Mouse (Mus musculus): ENCODE results near the gene 0610009B22Rik. TPM values are rescaled to one million over a fixed set of nuclear protein-coding genes. Genes with fewer than 3 reads are reported as not detected.
"Not testable (repeated sequence)": the region's sequence is repeated elsewhere in the genome, so short reads cannot be mapped to it uniquely, and the experiment has no call there.

The 0610009B22Rik gene
- polyA plus RNA-seq, 1 experiment from 2014 or later, result 81.0 TPM

DNA sequence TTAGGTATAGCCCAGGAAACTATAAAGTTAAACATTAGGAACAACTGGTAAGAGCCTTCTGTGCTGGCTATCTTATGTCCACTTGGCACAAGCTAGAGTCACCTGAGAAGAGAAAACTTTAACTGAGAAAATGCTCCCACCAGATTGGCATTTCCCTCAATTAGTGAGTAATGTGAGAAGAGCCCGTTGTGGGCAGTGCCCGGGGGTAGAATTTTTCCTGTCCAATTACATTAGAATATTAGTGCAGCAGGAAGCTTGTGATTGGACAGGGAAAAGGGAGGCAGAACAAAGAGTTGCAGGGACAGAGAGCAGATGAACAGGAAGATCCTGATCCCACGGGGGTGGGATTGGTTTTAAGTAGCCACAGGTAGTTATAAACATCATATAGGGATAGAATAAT, 14.2 kb upstream of the 0610009B22Rik start:
- Histone ChIP-seq H3K27ac (ENCODE audit: low read depth) (no peak overlapping the region), H3K9ac (no peak overlapping the region), H3K27me3 (ENCODE audit: insufficient read depth, low read length) (no peaks in the 10 kb centered on the region), H3K4me1 (ENCODE audit: insufficient read depth) (no peaks in the 10 kb centered on the region), H3K4me3 (ENCODE audit: low read depth, low read length) (no peak overlapping the region), H3K9me3 (ENCODE audit: low read depth, low read length) (no peaks in the 10 kb centered on the region), H3K36me3 (ENCODE audit: insufficient read depth) (peaks cover 91% of the 10 kb centered on the region), H3K4me2 (no peak overlapping the region)
- ATAC-seq (ENCODE audit: insufficient read depth), result no peak
- no peak for TF ChIP-seq CTCF (IDR thresholded peaks at IDR 0.05; ENCODE audit: low read depth)
- WGBS, result 83% methylated on average over 3 of the region's 3 CpGs
- no peak for DNase-seq

DNA sequence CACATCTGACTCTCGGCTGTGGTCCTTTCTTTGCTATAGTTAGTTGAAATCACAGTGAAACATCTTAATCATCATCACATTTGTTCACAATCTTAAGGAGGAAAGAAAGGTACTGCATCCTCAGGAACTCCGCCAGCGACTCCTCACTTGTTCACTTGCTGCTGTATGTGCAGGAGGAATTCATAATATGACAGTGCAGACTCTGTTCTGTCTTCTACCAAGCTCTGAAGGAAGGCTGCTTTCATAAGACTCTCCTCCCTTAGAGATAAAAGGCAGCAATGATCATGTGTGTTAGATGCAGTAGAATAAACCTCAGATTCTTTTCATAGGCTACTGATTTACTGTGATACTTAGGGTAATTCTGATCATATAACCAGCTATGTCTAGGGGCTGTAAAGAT, 6.3 kb upstream of the 0610009B22Rik start:
- WGBS, result 89% methylated on average over 3 of the region's 3 CpGs

DNA sequence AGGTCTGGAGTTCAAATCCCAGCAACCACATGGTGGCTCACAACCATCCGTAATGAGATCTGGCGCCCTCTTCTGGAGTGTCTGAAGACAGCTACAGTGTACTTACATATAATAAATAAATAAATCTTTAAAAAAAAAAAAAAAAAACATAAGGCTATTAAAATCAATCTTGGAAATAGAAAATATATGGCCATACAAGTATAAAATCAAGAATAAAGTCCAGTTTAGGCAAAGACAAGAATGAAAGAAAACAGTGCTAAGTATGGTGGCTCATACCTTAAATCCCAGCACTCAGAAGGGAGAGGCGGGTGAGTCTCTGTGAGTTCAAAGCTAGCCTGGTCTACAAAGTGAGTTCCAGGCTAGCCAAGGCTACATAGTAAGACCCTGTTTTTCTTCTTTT, 1.9 kb upstream of the 0610009B22Rik start:
- not testable (repeated sequence) for H3K27ac ChIP-seq (ENCODE audit: low read depth); ATAC-seq (ENCODE audit: insufficient read depth); H3K9ac ChIP-seq; H3K4me2 ChIP-seq; H3K4me1 ChIP-seq (ENCODE audit: insufficient read depth); H3K4me3 ChIP-seq (ENCODE audit: low read depth, low read length); H3K27me3 ChIP-seq (ENCODE audit: insufficient read depth, low read length); H3K36me3 ChIP-seq (ENCODE audit: insufficient read depth); DNase-seq; H3K9me3 ChIP-seq (ENCODE audit: low read depth, low read length)
- WGBS, result 86% methylated on average over 1 of the region's 3 CpGs

More for the DNA sequence above, 6.3 kb upstream of the 0610009B22Rik start:
- Histone ChIP-seq H3K4me3 (ENCODE audit: low read depth, low read length) (no peak overlapping the region), H3K9me3 (ENCODE audit: low read depth, low read length) (no peaks in the 10 kb centered on the region), H3K27me3 (ENCODE audit: insufficient read depth, low read length) (no peaks in the 10 kb centered on the region), H3K36me3 (ENCODE audit: insufficient read depth) (peaks cover 44% of the 10 kb centered on the region), H3K4me1 (ENCODE audit: insufficient read depth) (no peaks in the 10 kb centered on the region), H3K27ac (ENCODE audit: low read depth) (no peak overlapping the region), H3K9ac (no peak overlapping the region), H3K4me2 (no peak overlapping the region)
- ATAC-seq (ENCODE audit: insufficient read depth) (no peak), DNase-seq (no peak)
- no peak for TF ChIP-seq CTCF (IDR thresholded peaks at IDR 0.05; ENCODE audit: low read depth)

DNA sequence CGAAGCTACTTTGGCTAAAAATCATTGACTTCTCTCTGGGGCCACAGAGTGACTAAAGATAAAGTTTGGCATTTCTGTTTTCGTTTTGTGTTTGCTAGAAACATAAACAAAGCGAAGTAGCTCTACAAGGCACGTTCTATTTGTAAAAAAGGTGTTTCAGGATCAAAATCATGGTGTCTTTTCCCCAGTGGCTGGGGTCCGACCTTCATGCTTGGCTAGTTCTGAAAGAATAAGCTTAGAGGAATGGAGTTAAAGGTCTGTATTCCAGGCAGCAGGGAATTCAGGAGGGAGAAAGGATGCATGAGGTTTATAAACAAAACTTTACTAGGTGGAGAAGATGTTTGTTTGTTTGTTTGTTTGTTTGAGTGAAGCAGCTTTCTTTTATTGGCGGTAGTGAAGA, 669 bp upstream of the 0610009B22Rik start:
- 17% methylated on average over 6 of the region's 6 CpGs for WGBS
- peaks cover 8% of the 10 kb centered on the region; the same call in 1 of the 2 replicates for H3K36me3 ChIP-seq (ENCODE audit: insufficient read depth)
- peak overlapping the region; percentile 61 for H3K4me3 ChIP-seq (ENCODE audit: low read depth, low read length)
- no peak for ATAC-seq (ENCODE audit: insufficient read depth)
- H3K9me3 ChIP-seq (ENCODE audit: low read depth, low read length), result no peaks in the 10 kb centered on the region
- H3K27ac ChIP-seq (ENCODE audit: low read depth), result peak overlapping the region; percentile 99
- no peaks in the 10 kb centered on the region for H3K27me3 ChIP-seq (ENCODE audit: insufficient read depth, low read length)
- DNase-seq, result no peak
- H3K4me2 ChIP-seq, result peak overlapping the region; percentile 70
- H3K9ac ChIP-seq, result peak overlapping the region; percentile 69
- TF ChIP-seq CTCF (IDR thresholded peaks at IDR 0.05; ENCODE audit: low read depth), result no peak
- H3K4me1 ChIP-seq (ENCODE audit: insufficient read depth), result peaks cover 5% of the 10 kb centered on the region

DNA sequence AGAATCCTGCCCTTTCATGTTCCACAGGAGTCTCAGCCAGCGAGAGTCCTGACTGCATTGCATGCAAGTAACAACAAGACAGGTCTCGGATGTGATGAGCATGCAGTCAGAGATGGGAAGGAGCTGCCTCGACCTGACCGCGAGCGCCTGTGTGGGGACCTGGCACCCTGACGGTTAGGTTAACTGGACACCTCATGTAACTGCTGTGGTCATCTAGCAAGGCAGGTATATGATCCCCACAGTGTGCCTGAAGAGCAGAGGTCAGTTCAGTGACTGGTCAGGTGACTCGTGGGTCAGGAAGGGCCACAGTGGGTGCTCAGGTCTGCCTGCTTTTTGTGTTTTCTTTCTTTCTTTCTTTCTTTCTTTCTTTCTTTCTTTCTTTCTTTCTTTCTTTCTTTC, 6.7 kb downstream of the 0610009B22Rik start:
- H3K27ac ChIP-seq (ENCODE audit: low read depth), result no peak overlapping the region
- H3K9ac ChIP-seq, result no peak overlapping the region
- no peak overlapping the region for H3K4me3 ChIP-seq (ENCODE audit: low read depth, low read length)
- no peak for TF ChIP-seq CTCF (IDR thresholded peaks at IDR 0.05; ENCODE audit: low read depth)
- no peaks in the 10 kb centered on the region for H3K4me1 ChIP-seq (ENCODE audit: insufficient read depth)
- 41% methylated on average over 8 of the region's 8 CpGs for WGBS
- H3K27me3 ChIP-seq (ENCODE audit: insufficient read depth, low read length), result no peaks in the 10 kb centered on the region
- ATAC-seq (ENCODE audit: insufficient read depth) (no peak), DNase-seq (no peak)
- H3K4me2 ChIP-seq, result no peak overlapping the region
- H3K9me3 ChIP-seq (ENCODE audit: low read depth, low read length), result no peaks in the 10 kb centered on the region
- peaks cover 8% of the 10 kb centered on the region; the same call in 1 of the 2 replicates for H3K36me3 ChIP-seq (ENCODE audit: insufficient read depth)

DNA sequence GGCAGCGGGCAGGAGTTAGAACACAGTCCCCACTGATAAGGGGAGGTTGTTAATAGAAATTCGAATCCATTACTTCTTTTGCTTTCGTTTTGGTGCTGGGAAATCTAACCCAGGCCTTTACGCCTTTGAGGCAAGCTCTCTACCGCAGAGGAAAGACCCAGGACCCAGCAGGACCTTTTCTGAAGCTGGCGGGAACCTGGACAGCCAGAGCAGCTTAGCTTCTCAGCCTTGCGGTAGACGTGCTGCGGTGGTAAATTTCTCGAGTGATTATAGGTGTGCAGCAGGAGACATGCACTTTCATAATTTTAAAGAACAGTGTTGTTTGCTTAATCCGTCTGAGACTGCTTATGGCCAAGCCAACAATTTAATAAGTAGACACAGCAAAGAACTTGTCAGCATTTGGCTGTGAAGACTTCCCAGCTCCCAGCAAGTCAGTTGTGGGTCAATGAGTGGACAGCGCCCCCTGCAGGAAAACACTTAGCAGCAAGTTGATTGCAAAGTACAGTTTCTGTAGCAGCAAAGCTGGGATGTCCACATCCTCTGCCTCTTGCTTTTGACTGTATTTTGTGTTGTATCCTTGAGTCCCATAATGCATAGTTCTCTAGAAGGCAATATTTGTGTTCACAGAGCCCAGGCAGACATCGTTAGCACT, 7.2 kb downstream of the 0610009B22Rik start:
- H3K4me2 ChIP-seq, result peak overlapping the region; percentile 43; the same call in 1 of the 2 replicates
- peak overlapping the region; percentile 4; the same call in 1 of the 2 replicates for H3K9ac ChIP-seq
- 29% methylated on average over 13 of the region's 13 CpGs for WGBS

DNA sequence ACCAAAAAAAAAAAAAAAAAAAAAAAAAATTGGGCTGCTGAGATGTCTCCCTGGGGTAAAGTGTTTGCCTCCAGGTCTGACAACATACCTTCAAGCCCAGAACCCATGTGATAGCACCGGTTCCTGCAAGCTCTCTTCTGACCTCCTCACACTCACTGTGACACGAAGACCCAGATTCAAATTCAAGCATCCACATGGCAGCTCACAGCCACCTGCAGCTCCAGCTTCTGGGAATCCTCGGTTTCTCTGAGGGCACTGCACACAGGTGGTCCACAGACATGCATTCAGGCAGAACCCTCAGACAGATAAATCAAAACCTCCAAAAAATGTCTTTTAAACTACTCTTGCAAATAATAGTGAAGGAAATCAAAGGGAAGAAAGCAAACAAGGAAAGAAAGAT, 9.2 kb downstream of the 0610009B22Rik start:
- Histone ChIP-seq H3K27me3 (ENCODE audit: insufficient read depth, low read length) (no peaks in the 10 kb centered on the region), H3K27ac (ENCODE audit: low read depth) (no peak overlapping the region), H3K9me3 (ENCODE audit: low read depth, low read length) (no peaks in the 10 kb centered on the region), H3K4me2 (no peak overlapping the region), H3K4me1 (ENCODE audit: insufficient read depth) (no peaks in the 10 kb centered on the region), H3K36me3 (ENCODE audit: insufficient read depth) (no peaks in the 10 kb centered on the region), H3K9ac (no peak overlapping the region), H3K4me3 (ENCODE audit: low read depth, low read length) (no peak overlapping the region)
- ATAC-seq (ENCODE audit: insufficient read depth), result no peak
- no peak for TF ChIP-seq CTCF (IDR thresholded peaks at IDR 0.05; ENCODE audit: low read depth)
- DNase-seq, result no peak
- 57% methylated on average over 3 of the region's 3 CpGs for WGBS

More for the DNA sequence above, 7.2 kb downstream of the 0610009B22Rik start:
- peak; percentile 95 for TF ChIP-seq CTCF (IDR thresholded peaks at IDR 0.05; ENCODE audit: low read depth)
- H3K27me3 ChIP-seq (ENCODE audit: insufficient read depth, low read length), result no peaks in the 10 kb centered on the region
- DNase-seq, result peak; percentile 94
- peaks cover 8% of the 10 kb centered on the region; the same call in 1 of the 2 replicates for H3K36me3 ChIP-seq (ENCODE audit: insufficient read depth)
- no peak overlapping the region for H3K27ac ChIP-seq (ENCODE audit: low read depth)
- ATAC-seq (ENCODE audit: insufficient read depth), result peak; percentile 54; the same call in 1 of the 2 replicates
- H3K4me1 ChIP-seq (ENCODE audit: insufficient read depth), result no peaks in the 10 kb centered on the region
- H3K9me3 ChIP-seq (ENCODE audit: low read depth, low read length), result no peaks in the 10 kb centered on the region
- H3K4me3 ChIP-seq (ENCODE audit: low read depth, low read length), result no peak overlapping the region

Data from lung, embryonic 14.5 days (tissue).